In genomic region chr1:150992711-150993161, GRCm38 (mm10) we compare ENCODE assay signal across 8 mouse cellular contexts. TPM values are rescaled to one million over a fixed set of nuclear protein-coding genes. Genes with fewer than 3 reads are reported as not detected.
DNase-seq lines count a peak whose midpoint lies in the region; ATAC-seq and TF ChIP-seq lines count a peak whose summit lies in the region.

No protein-coding gene starts in this region.

- WGBS in kidney, adult 2 months, result 8% methylated on average over 6 of the region's 6 CpGs
- WGBS in embryonic facial prominence, embryonic 10.5 days, result 0% methylated on average over 6 of the region's 6 CpGs
- WGBS in intestine, embryonic 14.5 days, result 4% methylated on average over 6 of the region's 6 CpGs
- WGBS in midbrain, embryonic 15.5 days, result 2% methylated on average over 6 of the region's 6 CpGs

- H3K9ac ChIP-seq in intestine, embryonic 14.5 days (ENCODE audit: low read length), result peak overlapping the region; percentile 47
- peak overlapping the region; percentile 48; the same call in 1 of the 2 replicates for H3K9ac ChIP-seq in midbrain, embryonic 15.5 days

- no peak overlapping the region for H3K27ac ChIP-seq in kidney, adult 2 months (ENCODE audit: insufficient read depth, low read depth, low read length)
- peak overlapping the region; percentile 96 for H3K27ac ChIP-seq in embryonic facial prominence, embryonic 10.5 days (replicated peaks)
- peak overlapping the region; percentile 52 for H3K27ac ChIP-seq in intestine, embryonic 14.5 days (ENCODE audit: low read depth)
- H3K27ac ChIP-seq in midbrain, embryonic 15.5 days, result no peak overlapping the region

- no peak for TF ChIP-seq POLR2A in kidney, adult 2 months (IDR thresholded peaks at IDR 0.05; ENCODE audit: low read depth, low read length)

- TF ChIP-seq CTCF in kidney, adult 2 months (conservative IDR thresholded peaks at IDR 0.05; ENCODE audit: insufficient read depth, insufficient read length, low read depth, low read length), result no peak

- peak overlapping the region; percentile 42; the same call in 1 of the 2 replicates for H3K4me3 ChIP-seq in kidney, adult 2 months (ENCODE audit: insufficient read depth, low read depth, low read length)
- peak overlapping the region; percentile 81 for H3K4me3 ChIP-seq in embryonic facial prominence, embryonic 10.5 days
- H3K4me3 ChIP-seq in intestine, embryonic 14.5 days (ENCODE audit: low read depth, low read length), result peak overlapping the region; percentile 56
- H3K4me3 ChIP-seq in midbrain, embryonic 15.5 days, result peak overlapping the region; percentile 51

- no peaks in the 10 kb centered on the region; the same call in 1 of the 2 replicates for H3K27me3 ChIP-seq in kidney, adult 2 months (replicated peaks; ENCODE audit: control insufficient read depth, insufficient read depth, low read length)
- H3K27me3 ChIP-seq in embryonic facial prominence, embryonic 10.5 days (replicated peaks; ENCODE audit: low read depth, poor library complexity, severe bottlenecking), result no peaks in the 10 kb centered on the region
- 0 out of 2 replicates have a peak, but pooled peaks cover 4% of the 10 kb centered on the region for H3K27me3 ChIP-seq in intestine, embryonic 14.5 days (replicated peaks; ENCODE audit: control insufficient read depth, insufficient read depth, low read length)
- H3K27me3 ChIP-seq in midbrain, embryonic 15.5 days (replicated peaks), result 0 out of 2 replicates have a peak, but pooled peaks cover 6% of the 10 kb centered on the region

- H3K4me1 ChIP-seq in kidney, adult 2 months (ENCODE audit: control insufficient read depth, insufficient read depth, low read length), result no peaks in the 10 kb centered on the region; the same call in 1 of the 2 replicates
- H3K4me1 ChIP-seq in embryonic facial prominence, embryonic 10.5 days, result peaks cover 49% of the 10 kb centered on the region
- H3K4me1 ChIP-seq in intestine, embryonic 14.5 days (replicated peaks; ENCODE audit: control insufficient read depth, insufficient read depth, low read length), result peaks cover 9% of the 10 kb centered on the region
- H3K4me1 ChIP-seq in midbrain, embryonic 15.5 days, result peaks cover 22% of the 10 kb centered on the region

- H3K4me2 ChIP-seq in intestine, embryonic 14.5 days (ENCODE audit: low read length), result peak overlapping the region; percentile 83
- peak overlapping the region; percentile 99 for H3K4me2 ChIP-seq in midbrain, embryonic 15.5 days

- H3K36me3 ChIP-seq in kidney, adult 2 months (ENCODE audit: control insufficient read depth, insufficient read depth, low read length), result no peaks in the 10 kb centered on the region
- no peaks in the 10 kb centered on the region; the same call in 1 of the 2 replicates for H3K36me3 ChIP-seq in embryonic facial prominence, embryonic 10.5 days (replicated peaks)
- no peaks in the 10 kb centered on the region for H3K36me3 ChIP-seq in intestine, embryonic 14.5 days (ENCODE audit: control insufficient read depth, insufficient read depth, low read length)
- H3K36me3 ChIP-seq in midbrain, embryonic 15.5 days (replicated peaks), result no peaks in the 10 kb centered on the region

- intact Hi-C loops in gastrocnemius, postnatal 36 days (cut with DNase I), result no loop called here
- intact Hi-C loops in gastrocnemius, postnatal 14 days (cut with DNase I; ENCODE audit: low total_unique reads), result no loop called here

- peak; percentile 40; the same call in 1 of the 2 replicates for ATAC-seq in intestine, embryonic 14.5 days (replicated peaks; ENCODE audit: low FRiP score, low TSS enrichment, low read depth)
- 0 out of 2 replicates have a peak, but pooled peaks have one; percentile 31 for ATAC-seq in midbrain, embryonic 15.5 days (replicated peaks)

- H3K9me3 ChIP-seq in embryonic facial prominence, embryonic 10.5 days, result peaks cover 6% of the 10 kb centered on the region; the same call in 1 of the 2 replicates
- H3K9me3 ChIP-seq in intestine, embryonic 14.5 days (ENCODE audit: control insufficient read depth, low read length), result peaks cover 8% of the 10 kb centered on the region; the same call in 1 of the 2 replicates
- H3K9me3 ChIP-seq in midbrain, embryonic 15.5 days, result no peaks in the 10 kb centered on the region

- no peak for DNase-seq in kidney, adult 2 months
- DNase-seq in kidney, postnatal 25 days, result no peak
- no peak for DNase-seq in embryonic facial prominence, embryonic 10.5 days (ENCODE audit: low spot score)
- DNase-seq in intestine, embryonic 14.5 days (ENCODE audit: low spot score), result no peak
- no peak for DNase-seq in gastrocnemius, postnatal 36 days
- DNase-seq in right cerebral cortex, postnatal 4 days, result no peak
- DNase-seq in gastrocnemius, postnatal 14 days, result no peak

RNA-seq across cellular contexts. Expression of gene Hmcn1, which starts 0.5 kb away (rescaled TPM):
- polyA plus RNA-seq in kidney, adult 2 months (2012; rRNA removed), result 1.7 and 2.0 TPM in 2 replicates
- 15.3 and 19.0 TPM in 2 replicates for polyA plus RNA-seq in embryonic facial prominence, embryonic 10.5 days (2016; fragmentation: Nextera tagmentation; extraction: Ambion mirVana)
- polyA plus RNA-seq in intestine, embryonic 14.5 days (2014; fragmentation: Nextera tagmentation; extraction: Ambion mirVana), result 6.3 and 7.0 TPM in 2 replicates
- 1.8 and 2.0 TPM in 2 replicates for polyA plus RNA-seq in midbrain, embryonic 15.5 days (2015; fragmentation: Nextera tagmentation; extraction: Ambion mirVana)
- total RNA-seq in gastrocnemius, postnatal 36 days (2021), result 1 to 10 TPM; 4.9 to 5.4 TPM
- total RNA-seq in gastrocnemius, postnatal 14 days (2021), result 10 to 100 TPM in 1 of 2 experiments, 1 to 10 TPM in 1; 9.3 to 10.9 TPM

Comparison
In these comparisons a context has a peak if more than half of its experiments do, and no peak if none do; other contexts are left out.
1. H3K27ac ChIP-seq: peak in embryonic facial prominence, embryonic 10.5 days (single experiment) and intestine, embryonic 14.5 days (single experiment); none in kidney, adult 2 months (single experiment) and midbrain, embryonic 15.5 days (single experiment).
2. Peak in every context shown above with its lines, with median percentiles within 50 percentile points of each other: H3K4me3 ChIP-seq.